Mouse (Mus musculus) 3134 (cell line): ENCODE data around the gene Gabbr1.

Experiments
- DNase-seq: peaks from one replicate; pipeline ENCODE4 v3.0.0-alpha.2; 2011; ENCODE audit warnings: low spot score; ENCODE audit not compliant: insufficient read length; ENCODE audit errors: extremely low read depth

The Gabbr1 gene

GRCm38 (mm10) chr17:37045611-37046311 lies at the start of gene Gabbr1:
Gene Gabbr1 (plus strand): TSS chr17:37045966.
- DNase-seq, result peak; percentile 84

- DNase-seq, result peak; percentile 28
Observed at GRCm38 (mm10) chr17:36997033-36997735, 48.6 kb upstream of the Gabbr1 start.

- DNase-seq, result no peak
Observed at GRCm38 (mm10) chr17:36998477-36998876, 47.3 kb upstream of the Gabbr1 start.

GRCm38 (mm10) chr17:37000863-37001262 lies 44.9 kb upstream of the Gabbr1 start, which contains the start of gene Zfp57:
Gene Zfp57 (plus strand): TSS chr17:37001163.
- DNase-seq, result no peak

GRCm38 (mm10) chr17:37002364-37003330 lies 43.1 kb upstream of the Gabbr1 start:
- peak; percentile 85 for DNase-seq

GRCm38 (mm10) chr17:37003366-37003765 lies 42.4 kb upstream of the Gabbr1 start:
- no peak for DNase-seq

- DNase-seq, result no peak
Observed at GRCm38 (mm10) chr17:37008161-37008560, 37.6 kb upstream of the Gabbr1 start.

GRCm38 (mm10) chr17:37009460-37010042 lies 36.2 kb upstream of the Gabbr1 start:
- DNase-seq, result no peak

- no peak for DNase-seq
Observed at GRCm38 (mm10) chr17:37011719-37012118, 34.0 kb upstream of the Gabbr1 start.

- no peak for DNase-seq
Observed at GRCm38 (mm10) chr17:37012141-37012540, 33.6 kb upstream of the Gabbr1 start.

- no peak for DNase-seq
Observed at GRCm38 (mm10) chr17:37016333-37016732, 29.4 kb upstream of the Gabbr1 start.

- DNase-seq, result no peak
Observed at GRCm38 (mm10) chr17:37018328-37018727, 27.4 kb upstream of the Gabbr1 start.

- DNase-seq, result peak; percentile 28
Observed at GRCm38 (mm10) chr17:37019242-37019641, 26.5 kb upstream of the Gabbr1 start.

- DNase-seq, result no peak
Observed at GRCm38 (mm10) chr17:37022628-37023576, 22.9 kb upstream of the Gabbr1 start, which contains the start of gene Mog. Gene Mog (minus strand): TSS chr17:37023398.

GRCm38 (mm10) chr17:37026425-37026824 lies 19.3 kb upstream of the Gabbr1 start:
- no peak for DNase-seq

- no peak for DNase-seq
Observed at GRCm38 (mm10) chr17:37027486-37027885, 18.3 kb upstream of the Gabbr1 start.

- no peak for DNase-seq
Observed at GRCm38 (mm10) chr17:37028212-37028611, 17.6 kb upstream of the Gabbr1 start.

- peak; percentile 77 for DNase-seq
Observed at GRCm38 (mm10) chr17:37028683-37029120, 17.1 kb upstream of the Gabbr1 start.

GRCm38 (mm10) chr17:37029162-37029561 lies 16.6 kb upstream of the Gabbr1 start:
- no peak for DNase-seq
